Mouse (Mus musculus): ENCODE results near the gene Spc24.

The Spc24 gene

GRCm38 (mm10) chr9:21706586-21707265 is 53.4 kb downstream of the Spc24 start:
- DNase-seq = no peak

- no peak for DNase-seq
These were observed 54.0 kb downstream of the Spc24 start for GRCm38 (mm10) chr9:21706085-21706484.

Data from lung, adult 18-20 months (tissue).